Mouse (Mus musculus): Measurements from ENCODE around the gene Gm15127.

Gene Gm15127

DNA sequence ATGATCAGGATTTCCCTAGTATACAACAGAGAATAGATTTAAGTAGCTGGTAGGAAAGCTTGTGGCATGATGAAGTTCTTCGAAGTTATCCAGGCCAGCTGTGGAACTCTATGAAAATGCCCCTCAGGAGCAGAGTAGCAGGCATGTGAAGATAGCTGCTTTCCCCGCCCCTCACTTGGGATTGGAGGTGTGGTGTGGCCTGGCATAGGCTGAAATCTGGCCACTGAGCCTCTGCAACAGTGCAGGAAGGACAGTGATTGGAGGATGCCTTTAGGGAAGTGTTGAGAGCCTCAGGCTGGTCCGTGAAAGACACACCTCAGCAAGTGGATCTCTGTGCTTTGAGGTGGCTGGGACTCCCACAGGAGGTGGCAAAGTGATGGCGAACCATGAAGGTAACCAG, at the start of gene Gm15127:
Gm15127 (plus strand) TSS at position 301 of the 400 bp plus-strand sequence.
- in situ Hi-C loops (cut with MboI, MseI), result loop anchor here (25.0 kb wide), 2 partner anchors 501 to 774 kb away; partner anchors contain the start of gene Gm15085

DNA sequence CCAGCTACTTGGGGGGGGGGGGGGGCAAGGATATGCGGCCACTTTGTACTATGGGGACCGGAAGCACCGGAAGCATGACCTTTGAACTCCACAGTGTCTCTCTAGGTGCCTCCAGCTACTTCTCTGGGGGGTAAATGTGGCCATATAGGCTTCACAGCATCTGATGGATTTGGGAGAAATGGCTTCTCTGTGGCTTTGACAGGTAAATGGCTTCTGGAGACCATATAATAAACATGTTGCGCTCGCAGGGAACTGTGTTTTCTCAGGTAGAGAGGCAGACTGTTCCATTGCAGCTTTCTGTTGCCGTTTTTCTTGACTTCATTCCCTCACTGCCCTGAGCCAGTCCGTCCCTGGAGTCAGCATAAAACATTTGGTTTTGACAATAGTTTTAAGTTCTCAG, 48.3 kb upstream of the Gm15127 start, which contains the start of gene Gm8334:
Gm8334 (minus strand) TSS at position 101 of the 400 bp plus-strand sequence.
- in situ Hi-C loops (cut with MboI, MseI), result loop anchor here (25.0 kb wide), 1 partner anchor 772 kb away; no protein-coding TSS in a partner anchor

DNA sequence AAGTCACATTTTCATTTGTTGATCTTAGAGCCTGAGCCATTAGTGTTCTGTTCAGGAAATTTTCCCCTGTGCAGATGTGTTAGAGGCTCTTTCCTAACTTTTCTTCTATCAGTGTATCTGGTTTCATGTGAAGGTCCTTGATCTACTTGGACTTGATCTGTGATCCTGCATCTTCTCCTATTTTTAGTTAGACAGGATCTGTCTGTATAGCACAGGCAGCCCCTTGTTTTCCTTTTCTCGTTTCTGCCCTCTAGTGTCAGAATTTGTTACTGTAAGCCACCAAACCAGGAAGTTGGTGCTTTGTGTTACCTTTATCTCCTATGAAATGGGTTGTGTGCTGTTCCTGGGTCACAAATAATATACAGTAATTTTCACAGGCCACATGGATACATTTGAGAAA, 12.9 kb downstream of the Gm15127 start:
- in situ Hi-C loops (cut with MboI, MseI), result loop anchor here (10.0 kb wide), 1 partner anchor 929 kb away; no protein-coding TSS in a partner anchor

Data from T-helper 1 cell (primary cell).